Mouse (Mus musculus): ENCODE results near the gene Ankrd9. TPM values are rescaled to one million over a fixed set of nuclear protein-coding genes. Genes with fewer than 3 reads are reported as not detected.

The Ankrd9 gene
- polyA plus RNA-seq, 1 experiment from 2014 or later, result 32.2 TPM

GRCm38 (mm10) chr12:110953900-110954299 lies 24.9 kb downstream of the Ankrd9 start:
- Histone ChIP-seq H3K4me1 (ENCODE audit: control insufficient read depth, insufficient read depth, low read length) (no peaks in the 10 kb centered on the region), H3K9me3 (ENCODE audit: control insufficient read depth, low read length) (no peaks in the 10 kb centered on the region), H3K36me3 (ENCODE audit: control insufficient read depth, insufficient read depth, low read length) (0 out of 2 replicates have a peak, but pooled peaks cover 2% of the 10 kb centered on the region), H3K27ac (ENCODE audit: low read length) (no peak overlapping the region), H3K4me2 (ENCODE audit: low read depth, low read length) (no peak overlapping the region), H3K9ac (ENCODE audit: low read depth, low read length) (no peak overlapping the region), H3K27me3 (replicated peaks; ENCODE audit: control insufficient read depth, insufficient read depth, low read length) (no peaks in the 10 kb centered on the region), H3K4me3 (ENCODE audit: low read length) (no peak overlapping the region)
- ATAC-seq, result no peak
- WGBS, result 81% methylated on average over 2 of the region's 2 CpGs

- H3K36me3 ChIP-seq (ENCODE audit: control insufficient read depth, insufficient read depth, low read length), result 0 out of 2 replicates have a peak, but pooled peaks cover 2% of the 10 kb centered on the region
- H3K4me1 ChIP-seq (ENCODE audit: control insufficient read depth, insufficient read depth, low read length), result no peaks in the 10 kb centered on the region
- H3K27me3 ChIP-seq (replicated peaks; ENCODE audit: control insufficient read depth, insufficient read depth, low read length), result no peaks in the 10 kb centered on the region
- no peak overlapping the region for H3K27ac ChIP-seq (ENCODE audit: low read length)
- no peak overlapping the region for H3K4me3 ChIP-seq (ENCODE audit: low read length)
- 88% methylated on average over 3 of the region's 3 CpGs for WGBS
- H3K9ac ChIP-seq (ENCODE audit: low read depth, low read length), result no peak overlapping the region
- ATAC-seq, result no peak
- no peak overlapping the region for H3K4me2 ChIP-seq (ENCODE audit: low read depth, low read length)
- H3K9me3 ChIP-seq (ENCODE audit: control insufficient read depth, low read length), result no peaks in the 10 kb centered on the region
These were observed 25.4 kb downstream of the Ankrd9 start for GRCm38 (mm10) chr12:110953443-110953842.

- peaks cover 2% of the 10 kb centered on the region; the same call in 1 of the 2 replicates for H3K36me3 ChIP-seq (ENCODE audit: control insufficient read depth, insufficient read depth, low read length)
- WGBS, result 85% methylated on average over 6 of the region's 6 CpGs
- H3K9me3 ChIP-seq (ENCODE audit: control insufficient read depth, low read length), result no peaks in the 10 kb centered on the region
- H3K27me3 ChIP-seq (replicated peaks; ENCODE audit: control insufficient read depth, insufficient read depth, low read length), result no peaks in the 10 kb centered on the region
- ATAC-seq, result no peak
- H3K27ac ChIP-seq (ENCODE audit: low read length), result no peak overlapping the region
- no peak overlapping the region for H3K4me2 ChIP-seq (ENCODE audit: low read depth, low read length)
- H3K4me3 ChIP-seq (ENCODE audit: low read length), result no peak overlapping the region
- H3K4me1 ChIP-seq (ENCODE audit: control insufficient read depth, insufficient read depth, low read length), result no peaks in the 10 kb centered on the region
- no peak overlapping the region for H3K9ac ChIP-seq (ENCODE audit: low read depth, low read length)
These were observed 26.0 kb downstream of the Ankrd9 start for GRCm38 (mm10) chr12:110952628-110953385.

GRCm38 (mm10) chr12:110951236-110951635 lies 27.6 kb downstream of the Ankrd9 start:
- Histone ChIP-seq H3K9ac (ENCODE audit: low read depth, low read length) (no peak overlapping the region), H3K9me3 (ENCODE audit: control insufficient read depth, low read length) (no peaks in the 10 kb centered on the region), H3K27ac (ENCODE audit: low read length) (no peak overlapping the region), H3K4me1 (ENCODE audit: control insufficient read depth, insufficient read depth, low read length) (no peaks in the 10 kb centered on the region), H3K36me3 (ENCODE audit: control insufficient read depth, insufficient read depth, low read length) (peaks cover 2% of the 10 kb centered on the region; the same call in 1 of the 2 replicates), H3K4me3 (ENCODE audit: low read length) (no peak overlapping the region), H3K27me3 (replicated peaks; ENCODE audit: control insufficient read depth, insufficient read depth, low read length) (no peaks in the 10 kb centered on the region), H3K4me2 (ENCODE audit: low read depth, low read length) (no peak overlapping the region)
- WGBS, result 81% methylated on average over 7 of the region's 7 CpGs
- ATAC-seq, result 0 out of 2 replicates have a peak, but pooled peaks have one; percentile 9

- 83% methylated on average over 4 of the region's 4 CpGs for WGBS
- no peak overlapping the region for H3K9ac ChIP-seq (ENCODE audit: low read depth, low read length)
- no peaks in the 10 kb centered on the region for H3K27me3 ChIP-seq (replicated peaks; ENCODE audit: control insufficient read depth, insufficient read depth, low read length)
- H3K4me1 ChIP-seq (ENCODE audit: control insufficient read depth, insufficient read depth, low read length), result no peaks in the 10 kb centered on the region
- H3K27ac ChIP-seq (ENCODE audit: low read length), result no peak overlapping the region
- H3K4me3 ChIP-seq (ENCODE audit: low read length), result no peak overlapping the region
- no peaks in the 10 kb centered on the region for H3K9me3 ChIP-seq (ENCODE audit: control insufficient read depth, low read length)
- no peak overlapping the region for H3K4me2 ChIP-seq (ENCODE audit: low read depth, low read length)
- ATAC-seq, result no peak
- peaks cover 2% of the 10 kb centered on the region; the same call in 1 of the 2 replicates for H3K36me3 ChIP-seq (ENCODE audit: control insufficient read depth, insufficient read depth, low read length)
These were observed 28.7 kb downstream of the Ankrd9 start for GRCm38 (mm10) chr12:110950151-110950550.

GRCm38 (mm10) chr12:110949410-110949809 lies 29.4 kb downstream of the Ankrd9 start:
- no peaks in the 10 kb centered on the region for H3K27me3 ChIP-seq (replicated peaks; ENCODE audit: control insufficient read depth, insufficient read depth, low read length)
- no peaks in the 10 kb centered on the region for H3K9me3 ChIP-seq (ENCODE audit: control insufficient read depth, low read length)
- H3K4me3 ChIP-seq (ENCODE audit: low read length), result no peak overlapping the region
- WGBS, result 95% methylated on average over 1 of the region's 1 CpGs
- no peaks in the 10 kb centered on the region for H3K4me1 ChIP-seq (ENCODE audit: control insufficient read depth, insufficient read depth, low read length)
- H3K9ac ChIP-seq (ENCODE audit: low read depth, low read length), result no peak overlapping the region
- no peak for ATAC-seq
- no peak overlapping the region for H3K27ac ChIP-seq (ENCODE audit: low read length)
- peaks cover 2% of the 10 kb centered on the region; the same call in 1 of the 2 replicates for H3K36me3 ChIP-seq (ENCODE audit: control insufficient read depth, insufficient read depth, low read length)
- H3K4me2 ChIP-seq (ENCODE audit: low read depth, low read length), result no peak overlapping the region

- peaks cover 2% of the 10 kb centered on the region; the same call in 1 of the 2 replicates for H3K36me3 ChIP-seq (ENCODE audit: control insufficient read depth, insufficient read depth, low read length)
- no peak overlapping the region for H3K27ac ChIP-seq (ENCODE audit: low read length)
- no peak overlapping the region for H3K4me2 ChIP-seq (ENCODE audit: low read depth, low read length)
- 83% methylated on average over 3 of the region's 3 CpGs for WGBS
- H3K9ac ChIP-seq (ENCODE audit: low read depth, low read length), result no peak overlapping the region
- H3K4me1 ChIP-seq (ENCODE audit: control insufficient read depth, insufficient read depth, low read length), result no peaks in the 10 kb centered on the region
- no peaks in the 10 kb centered on the region for H3K9me3 ChIP-seq (ENCODE audit: control insufficient read depth, low read length)
- no peaks in the 10 kb centered on the region for H3K27me3 ChIP-seq (replicated peaks; ENCODE audit: control insufficient read depth, insufficient read depth, low read length)
- H3K4me3 ChIP-seq (ENCODE audit: low read length), result no peak overlapping the region
- no peak for ATAC-seq
These were observed 30.0 kb downstream of the Ankrd9 start for GRCm38 (mm10) chr12:110948910-110949201.

- Histone ChIP-seq H3K9me3 (ENCODE audit: control insufficient read depth, low read length) (no peaks in the 10 kb centered on the region), H3K9ac (ENCODE audit: low read depth, low read length) (no peak overlapping the region), H3K4me1 (ENCODE audit: control insufficient read depth, insufficient read depth, low read length) (no peaks in the 10 kb centered on the region), H3K4me2 (ENCODE audit: low read depth, low read length) (no peak overlapping the region), H3K27ac (ENCODE audit: low read length) (no peak overlapping the region), H3K27me3 (replicated peaks; ENCODE audit: control insufficient read depth, insufficient read depth, low read length) (no peaks in the 10 kb centered on the region), H3K36me3 (ENCODE audit: control insufficient read depth, insufficient read depth, low read length) (peaks cover 2% of the 10 kb centered on the region; the same call in 1 of the 2 replicates), H3K4me3 (ENCODE audit: low read length) (no peak overlapping the region)
- 90% methylated on average over 6 of the region's 6 CpGs for WGBS
- ATAC-seq, result no peak
These were observed 30.5 kb downstream of the Ankrd9 start for GRCm38 (mm10) chr12:110948082-110948909.

GRCm38 (mm10) chr12:110946216-110946615 lies 32.6 kb downstream of the Ankrd9 start:
- WGBS, result 86% methylated on average over 7 of the region's 7 CpGs

More at GRCm38 (mm10) chr12:110946216-110946615, 32.6 kb downstream of the Ankrd9 start:
- H3K4me3 ChIP-seq (ENCODE audit: low read length), result no peak overlapping the region
- peaks cover 2% of the 10 kb centered on the region; the same call in 1 of the 2 replicates for H3K36me3 ChIP-seq (ENCODE audit: control insufficient read depth, insufficient read depth, low read length)
- H3K4me2 ChIP-seq (ENCODE audit: low read depth, low read length), result no peak overlapping the region
- no peak overlapping the region for H3K27ac ChIP-seq (ENCODE audit: low read length)
- no peak overlapping the region for H3K9ac ChIP-seq (ENCODE audit: low read depth, low read length)
- H3K9me3 ChIP-seq (ENCODE audit: control insufficient read depth, low read length), result no peaks in the 10 kb centered on the region
- no peaks in the 10 kb centered on the region for H3K27me3 ChIP-seq (replicated peaks; ENCODE audit: control insufficient read depth, insufficient read depth, low read length)
- no peaks in the 10 kb centered on the region for H3K4me1 ChIP-seq (ENCODE audit: control insufficient read depth, insufficient read depth, low read length)
- no peak for ATAC-seq

Data from intestine, embryonic 16.5 days (tissue).